Mouse (Mus musculus) testis, adult 2 months (tissue): ENCODE measurements around the gene Prkn. TPM values are rescaled to one million over a fixed set of nuclear protein-coding genes. Genes with fewer than 3 reads are reported as not detected.

Experiments
- H3K27ac ChIP-seq: fragments of 200-500 bp; 2 replicates; pipeline ENCODE4 v1.5.1; 2012; ENCODE audit warnings: low read depth, low read length; ENCODE audit not compliant: control insufficient read depth, insufficient read depth
- H3K27me3 ChIP-seq: fragments of 200-500 bp; 2 replicates; pipeline ENCODE4 v1.6.1; 2012; ENCODE audit warnings: mild to moderate bottlenecking, low read length, moderate library complexity; ENCODE audit not compliant: control insufficient read depth, insufficient read depth
- H3K36me3 ChIP-seq: fragments of 200-500 bp; 2 replicates; pipeline ENCODE4 v1.6.1; 2012; ENCODE audit warnings: mild to moderate bottlenecking, low read length; ENCODE audit not compliant: control insufficient read depth, insufficient read depth
- H3K4me1 ChIP-seq: fragments of 200-500 bp; 2 replicates; pipeline ENCODE4 v1.6.1; 2012; ENCODE audit warnings: low read length; ENCODE audit not compliant: control insufficient read depth, insufficient read depth
- H3K4me3 ChIP-seq: fragments of 200-500 bp; 2 replicates; pipeline ENCODE4 v1.5.1; 2012; ENCODE audit warnings: low read depth, mild to moderate bottlenecking, low read length, moderate library complexity, mixed read lengths; ENCODE audit not compliant: control insufficient read depth
- CTCF ChIP-seq: fragments of 200-500 bp; IDR thresholded peaks from 2 replicates; pipeline ENCODE4 v1.5.1; 2012; ENCODE audit warnings: low read depth, mild to moderate bottlenecking, inconsistent platforms, low read length, moderate library complexity; ENCODE audit not compliant: control insufficient read depth, insufficient read depth, insufficient replicate concordance
- POLR2A ChIP-seq: fragments of 200-500 bp; IDR thresholded peaks from 2 replicates; pipeline ENCODE4 v1.6.1; 2012; ENCODE audit warnings: low read depth, mild to moderate bottlenecking, inconsistent platforms, low read length, moderate library complexity; ENCODE audit not compliant: control insufficient read depth
- polyA plus RNA-seq: library from polyadenylated mRNA; depleted of rRNA; stranded (reverse); fragments of >200 nt; gene quantifications from 2 replicates; pipeline ENCODE4 v1.2.3, GENCODE M21; 2012

The Prkn gene
- polyA plus RNA-seq, 1 experiment, result 13.2 TPM

- Histone ChIP-seq H3K4me3 (no peak overlapping the region), H3K27ac (no peak overlapping the region), H3K27me3 (no peaks in the 10 kb centered on the region), H3K36me3 (no peaks in the 10 kb centered on the region), H3K4me1 (peaks cover 3% of the 10 kb centered on the region; the same call in 1 of the 2 replicates)
- no peak for TF ChIP-seq POLR2A
- no peak for TF ChIP-seq CTCF
These were observed 395.1 kb downstream of the Prkn start for GRCm38 (mm10) chr17:11235273-11235672.

- Histone ChIP-seq H3K4me3 (no peak overlapping the region), H3K36me3 (no peaks in the 10 kb centered on the region), H3K27me3 (no peaks in the 10 kb centered on the region), H3K4me1 (no peaks in the 10 kb centered on the region), H3K27ac (no peak overlapping the region)
- TF ChIP-seq POLR2A, result no peak
- no peak for TF ChIP-seq CTCF
These were observed 404.9 kb downstream of the Prkn start for GRCm38 (mm10) chr17:11245040-11245439.

GRCm38 (mm10) chr17:11249216-11249615, 409.0 kb downstream of the Prkn start:
- Histone ChIP-seq H3K4me1 (no peaks in the 10 kb centered on the region), H3K36me3 (no peaks in the 10 kb centered on the region), H3K4me3 (no peak overlapping the region), H3K27ac (no peak overlapping the region), H3K27me3 (no peaks in the 10 kb centered on the region)
- no peak for TF ChIP-seq POLR2A
- TF ChIP-seq CTCF, result no peak

GRCm38 (mm10) chr17:11260663-11261062, 420.5 kb downstream of the Prkn start:
- H3K27ac ChIP-seq, result no peak overlapping the region
- H3K27me3 ChIP-seq, result no peaks in the 10 kb centered on the region
- H3K4me3 ChIP-seq, result no peak overlapping the region
- no peaks in the 10 kb centered on the region for H3K4me1 ChIP-seq
- no peak for TF ChIP-seq CTCF
- no peak for TF ChIP-seq POLR2A
- no peaks in the 10 kb centered on the region for H3K36me3 ChIP-seq

GRCm38 (mm10) chr17:11261679-11262078, 421.5 kb downstream of the Prkn start:
- Histone ChIP-seq H3K27ac (no peak overlapping the region), H3K4me3 (no peak overlapping the region), H3K4me1 (no peaks in the 10 kb centered on the region), H3K36me3 (no peaks in the 10 kb centered on the region), H3K27me3 (no peaks in the 10 kb centered on the region)
- TF ChIP-seq POLR2A (no peak), CTCF (no peak)

- Histone ChIP-seq H3K27me3 (no peaks in the 10 kb centered on the region), H3K27ac (no peak overlapping the region), H3K4me3 (no peak overlapping the region), H3K36me3 (no peaks in the 10 kb centered on the region), H3K4me1 (no peaks in the 10 kb centered on the region)
- no peak for TF ChIP-seq POLR2A
- no peak for TF ChIP-seq CTCF
These were observed 427.8 kb downstream of the Prkn start for GRCm38 (mm10) chr17:11267951-11268350.

GRCm38 (mm10) chr17:11270179-11270578, 430.0 kb downstream of the Prkn start:
- no peaks in the 10 kb centered on the region for H3K27me3 ChIP-seq
- TF ChIP-seq CTCF (no peak), POLR2A (no peak)

GRCm38 (mm10) chr17:11271876-11272275, 431.7 kb downstream of the Prkn start:
- no peak overlapping the region for H3K27ac ChIP-seq
- H3K36me3 ChIP-seq, result no peaks in the 10 kb centered on the region
- H3K27me3 ChIP-seq, result no peaks in the 10 kb centered on the region
- no peak overlapping the region for H3K4me3 ChIP-seq
- H3K4me1 ChIP-seq, result no peaks in the 10 kb centered on the region
- no peak for TF ChIP-seq CTCF
- TF ChIP-seq POLR2A, result no peak

More at GRCm38 (mm10) chr17:11270179-11270578, 430.0 kb downstream of the Prkn start:
- Histone ChIP-seq H3K27ac (no peak overlapping the region), H3K4me1 (no peaks in the 10 kb centered on the region), H3K36me3 (no peaks in the 10 kb centered on the region), H3K4me3 (no peak overlapping the region)
